ENCODE assay signal across 17 mouse cellular contexts in genomic region chr1:40174146-40174545, GRCm38 (mm10). TPM values are rescaled to one million over a fixed set of nuclear protein-coding genes. Genes with fewer than 3 reads are reported as not detected.
DNase-seq lines count a peak whose midpoint lies in the region; ATAC-seq and TF ChIP-seq lines count a peak whose summit lies in the region.
"Had no signal": no experiment of that assay in that cellular context is flagged by ENCODE, and none has a peak within 500 bp of the region (broad histone marks: within the 10 kb centered on the region; RNA-seq: fewer than 3 reads in every experiment).

No protein-coding gene starts in this region.

- no peaks in the 10 kb centered on the region for H3K36me3 ChIP-seq in heart, adult 2 months (ENCODE audit: control insufficient read depth, insufficient read depth, low read length)
- H3K36me3 ChIP-seq: G1E; heart, embryonic 15.5 days; limb, embryonic 12.5 days had no signal

- 33% methylated on average over 3 of the region's 3 CpGs for WGBS in heart, adult 2 months

- peaks cover 4% of the 10 kb centered on the region for H3K4me1 ChIP-seq in heart, adult 2 months (ENCODE audit: control insufficient read depth, insufficient read depth, low read length)
- H3K4me1 ChIP-seq: limb, embryonic 12.5 days had no signal

- intact Hi-C loops in gastrocnemius, adult 2 months (cut with DNase I), result no loop called here
- intact Hi-C loops in heart, adult 2 months (cut with DNase I), result loop anchor here (5.0 to 10.0 kb wide), 2 partner anchors 51 to 88 kb away; partner anchors contain the start of gene Il1r1

- H3K27ac ChIP-seq in gastrocnemius, adult 2 months, result no peak overlapping the region
- peak overlapping the region; percentile 24; the same call in 1 of the 2 replicates for H3K27ac ChIP-seq in heart, adult 2 months
- H3K27ac ChIP-seq: heart, embryonic 15.5 days; limb, embryonic 12.5 days; stomach, postnatal 0 days had no signal

- no peak overlapping the region for H3K4me3 ChIP-seq in gastrocnemius, adult 2 months
- H3K4me3 ChIP-seq in heart, adult 2 months, result no peak overlapping the region
- H3K4me3 ChIP-seq: heart, embryonic 15.5 days; limb, embryonic 12.5 days had no signal

- no peak for TF ChIP-seq EP300 in heart, adult 2 months (IDR thresholded peaks at IDR 0.05; ENCODE audit: insufficient read depth, low read depth, low read length)

- no peak for ATAC-seq in activated CD4-positive, CD25-positive, alpha-beta regulatory T cell, adult 4 months
- ATAC-seq: hindbrain, embryonic 16.5 days; lung, postnatal 0 days had no signal

- TF ChIP-seq POLR2A in heart, adult 2 months (IDR thresholded peaks at IDR 0.05; ENCODE audit: insufficient read depth, low read depth, low read length), result no peak

- DNase-seq in gastrocnemius, adult 2 months, result peak; percentile 29
- DNase-seq in gastrocnemius, postnatal 10 days, result no peak
- DNase-seq in adrenal gland, adult 8-10 months, result peak; percentile 15
- DNase-seq in heart, adult 2 months, result peak in 1 of 2 experiments; percentile 25
- peak; percentile 24 for DNase-seq in heart, postnatal 4 days
- DNase-seq in kidney, adult 18-20 months, result no peak
- no peak for DNase-seq in left cerebral cortex, adult 8-10 months (ENCODE audit: low spot score in 2 of 2)
- DNase-seq: B cell, adult 2 months; cerebellum, adult 11 months; kidney, adult 9 months had no signal

- H3K79me2 ChIP-seq in heart, adult 2 months (replicated peaks; ENCODE audit: control insufficient read depth, insufficient read depth, low read length), result no peaks in the 10 kb centered on the region

- no peak overlapping the region for H3K9ac ChIP-seq in heart, adult 2 months (ENCODE audit: low read depth, low read length)
- H3K9ac ChIP-seq: heart, embryonic 15.5 days; limb, embryonic 12.5 days had no signal

- TF ChIP-seq CTCF in gastrocnemius, adult 2 months (IDR thresholded peaks at IDR 0.05), result no peak
- no peak for TF ChIP-seq CTCF in heart, adult 2 months (IDR thresholded peaks at IDR 0.05)

- H3K27me3 ChIP-seq in heart, adult 2 months (ENCODE audit: control insufficient read depth, insufficient read depth, low read length), result 0 out of 2 replicates have a peak, but pooled peaks cover 3% of the 10 kb centered on the region
- H3K27me3 ChIP-seq: heart, embryonic 15.5 days; limb, embryonic 12.5 days had no signal

RNA-seq across cellular contexts. Expression of gene Il1r1, which starts 50.7 kb away (rescaled TPM):
- 1 to 10 TPM; 3.0 to 3.4 TPM for total RNA-seq in gastrocnemius, adult 2 months (2021)
- 1 to 10 TPM; 5.5 to 5.7 TPM for total RNA-seq in gastrocnemius, postnatal 10 days (2021)
- 1 to 10 TPM; 4.2 to 5.5 (median 4.9) TPM for total RNA-seq in adrenal gland, adult 8-10 months (2022)
- total RNA-seq in heart, adult 2 months (2021), result 1 to 10 TPM; 5.5 to 6.1 TPM
- 4.8 and 6.1 TPM in 2 replicates for polyA plus RNA-seq in heart, adult 2 months (2012; rRNA removed)
- 1 to 10 TPM; 9.8 TPM for total RNA-seq in heart, postnatal 4 days (2021)
- total RNA-seq in left cerebral cortex, adult 8-10 months (2022), result 1 to 10 TPM; 1.9 to 3.6 (median 2.6) TPM
- under 1 TPM; 0.25 to 0.46 TPM for polyA plus RNA-seq in activated CD4-positive, CD25-positive, alpha-beta regulatory T cell, adult 4 months (2017; shearing (Covaris generic))
- polyA plus RNA-seq: G1E had no signal

Comparison
In these comparisons a context has a peak if more than half of its experiments do, and no peak if none do; other contexts are left out.
1. DNase-seq: peak in gastrocnemius, adult 2 months (single experiment), adrenal gland, adult 8-10 months (single experiment) and heart, postnatal 4 days (single experiment); none in gastrocnemius, postnatal 10 days (single experiment), kidney, adult 18-20 months (single experiment) and left cerebral cortex, adult 8-10 months (0 of 2).